16 mouse cellular contexts compared by ENCODE assay signal in genomic region chrX:162845531-162845930, GRCm38 (mm10).
"Had no signal": no experiment of that assay in that cellular context is flagged by ENCODE, and none has a peak within 500 bp of the region (broad histone marks: within the 10 kb centered on the region; RNA-seq: fewer than 3 reads in every experiment).

No protein-coding gene starts in this region.

- H3K4me3 ChIP-seq: neural tube, embryonic 13.5 days; neural tube, embryonic 15.5 days; stomach, embryonic 15.5 days had no signal

- H3K36me3 ChIP-seq: neural tube, embryonic 13.5 days; neural tube, embryonic 15.5 days; stomach, embryonic 15.5 days had no signal

- H3K27me3 ChIP-seq: neural tube, embryonic 13.5 days; neural tube, embryonic 15.5 days; stomach, embryonic 15.5 days had no signal

- H3K4me1 ChIP-seq: neural tube, embryonic 13.5 days; neural tube, embryonic 15.5 days; stomach, embryonic 15.5 days had no signal

- H3K9me3 ChIP-seq: neural tube, embryonic 13.5 days; neural tube, embryonic 15.5 days; stomach, embryonic 15.5 days had no signal

- H3K27ac ChIP-seq: neural tube, embryonic 13.5 days; neural tube, embryonic 15.5 days; stomach, embryonic 15.5 days; stomach, postnatal 0 days had no signal

- DNase-seq: retina, postnatal 1 day; right cerebral cortex, adult 18-20 months; right cerebral cortex, postnatal 14 days; right cerebral cortex, postnatal 25 days; right cerebral cortex, postnatal 4 days; spleen, adult 18-20 months; thymus, adult 18-20 months; thymus, adult 2 months; thymus, postnatal 14 days; thymus, postnatal 25 days; thymus, postnatal 36 days; thymus, postnatal 4 days had no signal

- H3K9ac ChIP-seq: neural tube, embryonic 13.5 days; neural tube, embryonic 15.5 days; stomach, embryonic 15.5 days had no signal
